Mouse (Mus musculus) stomach, embryonic 16.5 days (tissue): ENCODE measurements at regions not wholly inside any gene's neighbourhood (a gene's known extent, or its start where the extent isn't known, plus 50 kb on each side); places are given as distances from the start of the nearest gene placed in this dataset.

Source experiments
- ATAC-seq: fragments of 200-750 bp; cut with Nextera tagmentation; 2 replicates; pipeline ENCODE4 v1.8.0; 2017; ENCODE audit warnings: moderate number of reproducible peaks, moderate TSS enrichment; ENCODE audit not compliant: insufficient read depth, low FRiP score
- H3K27ac ChIP-seq: fragments of 300-500 bp; sonication (generic); 2 replicates; pipeline ENCODE4 v1.5.1; 2014; ENCODE audit warnings: low read length
- H3K27me3 ChIP-seq: fragments of 300-500 bp; sonication (generic); 2 replicates; pipeline ENCODE4 v1.6.1; 2014; ENCODE audit warnings: low read length, control low read depth, mixed read lengths; ENCODE audit not compliant: control insufficient read depth, insufficient read depth
- H3K36me3 ChIP-seq: fragments of 300-500 bp; sonication (generic); 2 replicates; pipeline ENCODE4 v1.6.1; 2014; ENCODE audit warnings: low read length; ENCODE audit not compliant: control insufficient read depth, insufficient read depth
- H3K4me1 ChIP-seq: fragments of 300-500 bp; sonication (generic); 2 replicates; pipeline ENCODE4 v1.6.1; 2014; ENCODE audit warnings: low read length, control low read depth, mixed read lengths; ENCODE audit not compliant: control insufficient read depth, insufficient read depth
- H3K4me2 ChIP-seq: fragments of 300-500 bp; sonication (generic); 2 replicates; pipeline ENCODE4 v1.6.1; 2014; ENCODE audit warnings: low read depth, low read length, mixed read lengths
- H3K4me3 ChIP-seq: fragments of 300-500 bp; sonication (generic); replicated peaks from 2 replicates; pipeline ENCODE4 v1.5.1; 2014; ENCODE audit warnings: mild to moderate bottlenecking, low read length
- H3K9ac ChIP-seq: fragments of 300-500 bp; sonication (generic); 2 replicates; pipeline ENCODE4 v1.6.1; 2014; ENCODE audit warnings: low read length
- H3K9me3 ChIP-seq: fragments of 300-500 bp; sonication (generic); replicated peaks from 2 replicates; pipeline ENCODE4 v1.6.1; 2016; ENCODE audit warnings: low read length, control low read depth; ENCODE audit not compliant: control insufficient read depth
- WGBS: fragments of 180-500 bp; shearing (Covaris S2); extraction: QIAGEN DNeasy Blood & Tissue Kit; methylation state at CpG from one replicate; pipeline ENCODE4 v1.1.7; 2014; 5-methylcytosine and 5-hydroxymethylcytosine counted together

- Histone ChIP-seq H3K4me1 (peaks cover 16% of the 10 kb centered on the region), H3K9ac (peak overlapping the region; percentile 13), H3K36me3 (no peaks in the 10 kb centered on the region), H3K27me3 (no peaks in the 10 kb centered on the region), H3K27ac (peak overlapping the region; percentile 32; the same call in 1 of the 2 replicates), H3K4me3 (no peak overlapping the region), H3K9me3 (peaks cover 3% of the 10 kb centered on the region; the same call in 1 of the 2 replicates), H3K4me2 (no peak overlapping the region)
- peak; percentile 77 for ATAC-seq
- 36% methylated on average over 11 of the region's 11 CpGs for WGBS
Measured at GRCm38 (mm10) chr13:52222315-52223097, 308.6 kb downstream of the Diras2 start.

DNA sequence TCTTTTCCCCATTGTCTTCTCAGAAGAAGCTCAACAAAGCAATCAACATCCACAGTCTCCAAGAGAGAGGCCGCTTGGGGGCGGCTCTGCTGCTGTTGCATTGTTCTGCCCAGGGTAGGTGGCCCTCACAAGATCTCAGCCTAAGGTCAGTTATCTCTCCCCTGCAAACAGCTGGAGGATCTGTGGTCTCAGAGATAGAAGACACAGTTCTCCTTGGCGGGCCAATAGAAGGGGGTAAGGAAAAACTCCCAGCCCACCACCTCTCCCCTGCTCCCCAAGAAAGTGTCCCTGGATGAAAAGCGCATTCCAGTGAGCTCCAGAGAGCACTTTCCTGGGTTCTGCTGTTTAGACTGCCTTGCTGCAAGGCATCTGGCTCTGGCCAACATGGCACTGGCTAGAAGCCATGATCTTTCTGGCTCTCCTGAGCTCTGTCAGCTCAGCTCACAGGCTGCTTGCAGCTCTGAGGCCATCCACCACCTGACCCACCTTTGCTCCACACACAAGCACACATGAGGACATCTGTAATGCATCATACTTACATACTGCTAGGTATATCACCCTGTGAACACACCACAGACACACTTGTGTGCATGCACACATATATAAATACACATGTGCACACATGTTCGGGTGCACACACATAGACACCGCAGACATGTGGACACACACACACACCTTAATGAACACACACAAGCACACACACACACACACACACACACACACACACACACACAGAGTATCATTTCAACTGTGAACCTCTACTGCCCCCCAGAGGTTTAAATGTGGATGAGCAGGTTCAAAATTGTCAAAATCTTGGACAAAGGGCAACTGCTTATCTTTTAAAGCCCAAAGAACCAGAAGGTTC lies 307.7 kb downstream of the Diras2 start:
- Histone ChIP-seq H3K36me3 (no peaks in the 10 kb centered on the region), H3K4me1 (peaks cover 16% of the 10 kb centered on the region), H3K27ac (no peak overlapping the region), H3K4me2 (no peak overlapping the region), H3K9me3 (peaks cover 3% of the 10 kb centered on the region; the same call in 1 of the 2 replicates), H3K9ac (peak overlapping the region; percentile 12; the same call in 1 of the 2 replicates), H3K27me3 (no peaks in the 10 kb centered on the region), H3K4me3 (no peak overlapping the region)
- WGBS: 62% methylated on average over 6 of the region's 6 CpGs
- ATAC-seq: peak; percentile 31; the same call in 1 of the 2 replicates

- H3K36me3 ChIP-seq: no peaks in the 10 kb centered on the region
- no peaks in the 10 kb centered on the region for H3K9me3 ChIP-seq
- H3K4me1 ChIP-seq: peaks cover 5% of the 10 kb centered on the region
- H3K9ac ChIP-seq: no peak overlapping the region
- 61% methylated on average over 5 of the region's 5 CpGs for WGBS
- no peak for ATAC-seq
- H3K27me3 ChIP-seq: no peaks in the 10 kb centered on the region
- H3K4me2 ChIP-seq: no peak overlapping the region
- no peak overlapping the region for H3K27ac ChIP-seq
- no peak overlapping the region for H3K4me3 ChIP-seq
Measured at GRCm38 (mm10) chr13:52233971-52234370, 297.1 kb downstream of the Diras2 start.

GRCm38 (mm10) chr13:52236105-52236504 lies 295.0 kb downstream of the Diras2 start:
- peak overlapping the region; percentile 14; the same call in 1 of the 2 replicates for H3K4me2 ChIP-seq
- no peak for ATAC-seq
- WGBS: 33% methylated on average over 10 of the region's 10 CpGs
- H3K9me3 ChIP-seq: no peaks in the 10 kb centered on the region
- no peak overlapping the region for H3K27ac ChIP-seq
- H3K27me3 ChIP-seq: no peaks in the 10 kb centered on the region
- H3K36me3 ChIP-seq: no peaks in the 10 kb centered on the region
- no peak overlapping the region for H3K4me3 ChIP-seq
- H3K4me1 ChIP-seq: peaks cover 5% of the 10 kb centered on the region
- no peak overlapping the region for H3K9ac ChIP-seq

- Histone ChIP-seq H3K9me3 (no peaks in the 10 kb centered on the region), H3K27me3 (no peaks in the 10 kb centered on the region), H3K27ac (no peak overlapping the region), H3K4me1 (peaks cover 5% of the 10 kb centered on the region), H3K4me3 (no peak overlapping the region), H3K36me3 (no peaks in the 10 kb centered on the region), H3K4me2 (no peak overlapping the region), H3K9ac (no peak overlapping the region)
- ATAC-seq: no peak
- WGBS: 97% methylated on average over 1 of the region's 1 CpGs
Measured at GRCm38 (mm10) chr13:52239563-52239962, 291.5 kb downstream of the Diras2 start.

GRCm38 (mm10) chr13:52241761-52242160 lies 289.3 kb downstream of the Diras2 start:
- Histone ChIP-seq H3K27me3 (no peaks in the 10 kb centered on the region), H3K9me3 (no peaks in the 10 kb centered on the region), H3K4me2 (no peak overlapping the region), H3K27ac (no peak overlapping the region), H3K36me3 (no peaks in the 10 kb centered on the region), H3K4me3 (no peak overlapping the region), H3K9ac (no peak overlapping the region), H3K4me1 (no peaks in the 10 kb centered on the region)
- no peak for ATAC-seq
- 44% methylated on average over 1 of the region's 1 CpGs for WGBS

DNA sequence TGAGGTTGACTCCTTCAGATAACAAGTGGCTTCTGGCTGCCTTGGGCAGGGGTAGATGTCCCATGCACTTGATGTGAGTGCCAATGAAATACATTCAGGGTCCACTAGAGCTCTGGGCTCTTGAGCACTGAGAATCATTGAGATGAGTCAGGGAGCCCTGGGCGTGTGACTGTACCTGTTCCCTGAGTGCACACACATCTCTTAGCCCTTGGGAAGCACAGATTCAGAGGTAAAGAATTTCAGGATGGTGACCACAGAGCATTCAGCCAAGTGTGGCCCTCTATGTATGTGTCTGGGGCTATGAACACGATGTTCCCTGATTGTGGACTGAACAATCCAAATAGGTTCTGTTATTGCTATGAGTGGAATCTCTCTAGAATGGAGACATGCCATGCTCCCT lies 281.6 kb downstream of the Diras2 start:
- no peaks in the 10 kb centered on the region for H3K9me3 ChIP-seq
- no peak overlapping the region for H3K27ac ChIP-seq
- H3K4me1 ChIP-seq: no peaks in the 10 kb centered on the region
- no peaks in the 10 kb centered on the region for H3K27me3 ChIP-seq
- no peak for ATAC-seq
- H3K4me3 ChIP-seq: no peak overlapping the region
- H3K36me3 ChIP-seq: no peaks in the 10 kb centered on the region
- WGBS: 81% methylated on average over 2 of the region's 2 CpGs
- no peak overlapping the region for H3K4me2 ChIP-seq
- H3K9ac ChIP-seq: no peak overlapping the region

- no peaks in the 10 kb centered on the region for H3K4me1 ChIP-seq
Measured at GRCm38 (mm10) chr13:52250371-52250770, 280.7 kb downstream of the Diras2 start.

GRCm38 (mm10) chr13:52252303-52252702 lies 278.8 kb downstream of the Diras2 start:
- Histone ChIP-seq H3K27me3 (no peaks in the 10 kb centered on the region), H3K9ac (no peak overlapping the region), H3K9me3 (no peaks in the 10 kb centered on the region), H3K4me1 (no peaks in the 10 kb centered on the region), H3K4me3 (no peak overlapping the region), H3K4me2 (no peak overlapping the region), H3K27ac (no peak overlapping the region), H3K36me3 (no peaks in the 10 kb centered on the region)
- 57% methylated on average over 4 of the region's 4 CpGs for WGBS
- ATAC-seq: no peak

More at GRCm38 (mm10) chr13:52250371-52250770, 280.7 kb downstream of the Diras2 start:
- Histone ChIP-seq H3K4me3 (no peak overlapping the region), H3K9ac (no peak overlapping the region), H3K27me3 (no peaks in the 10 kb centered on the region), H3K36me3 (no peaks in the 10 kb centered on the region), H3K4me2 (no peak overlapping the region), H3K9me3 (no peaks in the 10 kb centered on the region), H3K27ac (no peak overlapping the region)
- 42% methylated on average over 4 of the region's 4 CpGs for WGBS
- no peak for ATAC-seq
